Mouse (Mus musculus) urinary bladder, postnatal 14 days (tissue): Measurements from ENCODE around the gene Mctp1.
"Not testable (repeated sequence)": the region's sequence is repeated elsewhere in the genome, so short reads cannot be mapped to it uniquely, and the experiment has no call there.

Experiments used
- DNase-seq: peaks from one replicate; pipeline ENCODE4 v3.0.0; 2021; ENCODE audit warnings: low spot score

Gene Mctp1

DNA sequence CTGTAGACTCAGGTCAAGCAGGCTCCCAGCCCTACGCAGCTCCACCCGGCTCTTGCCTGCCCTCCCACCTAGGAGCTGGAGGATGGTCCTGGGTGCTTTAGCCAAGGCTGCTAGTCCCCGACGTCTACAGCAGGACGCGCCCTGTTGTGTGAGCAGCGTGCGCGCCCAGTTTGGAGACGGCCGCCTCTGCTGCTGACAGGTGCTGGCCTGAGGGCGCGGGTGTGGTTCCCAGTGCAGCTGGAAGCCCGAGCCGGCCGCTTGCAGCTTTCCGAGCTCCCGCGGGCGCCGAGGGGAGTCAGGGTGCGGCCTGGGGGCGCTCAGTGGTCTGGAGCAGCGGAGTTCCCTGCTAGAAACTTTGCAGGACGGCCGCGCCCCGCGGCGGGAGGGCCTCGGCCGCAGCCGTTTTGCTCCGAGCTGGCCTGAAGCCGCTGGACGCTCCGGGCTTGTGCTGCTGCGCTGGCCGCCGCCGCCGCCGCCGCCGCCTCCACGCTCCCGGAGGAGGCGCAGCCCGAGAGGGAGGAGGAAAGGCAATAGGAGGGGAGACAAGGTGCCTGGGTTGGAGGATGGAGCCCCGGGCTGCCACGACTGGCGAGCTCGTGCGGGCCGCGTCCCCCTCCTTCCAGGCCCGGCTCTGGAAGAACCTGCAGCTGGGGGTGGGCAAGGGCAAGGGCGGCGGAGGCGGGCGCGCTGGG lies at the start of gene Mctp1:
Gene Mctp1, plus strand, starts transcription at position 564 of the 692 bp plus-strand sequence.
- peak; percentile 68 for DNase-seq

- DNase-seq: not testable (repeated sequence)
These were observed 38.4 kb upstream of the Mctp1 start for GRCm38 (mm10) chr13:76345941-76346340.

DNA sequence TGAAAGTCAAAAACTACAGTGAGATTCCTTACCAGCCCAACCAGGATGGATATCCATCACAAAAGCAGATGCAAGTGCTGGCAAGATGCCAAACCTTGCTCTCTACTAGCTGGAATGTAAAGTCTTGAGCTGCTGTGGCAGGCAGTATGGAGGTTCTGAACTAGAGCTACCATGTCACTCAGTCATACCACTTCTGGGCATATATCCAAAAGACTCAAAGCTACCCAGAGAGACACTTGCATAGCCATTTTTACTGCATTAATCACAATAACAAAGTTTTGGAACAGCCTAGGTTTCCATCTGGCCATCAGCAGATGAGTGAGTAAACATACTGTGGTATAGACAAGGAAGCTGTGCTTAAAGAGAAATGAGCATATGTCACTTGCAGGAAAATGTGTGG lies 25.6 kb upstream of the Mctp1 start:
- no peak for DNase-seq

- peak; percentile 32 for DNase-seq
These were observed 515 bp downstream of the Mctp1 start for GRCm38 (mm10) chr13:76384664-76385435.

DNA sequence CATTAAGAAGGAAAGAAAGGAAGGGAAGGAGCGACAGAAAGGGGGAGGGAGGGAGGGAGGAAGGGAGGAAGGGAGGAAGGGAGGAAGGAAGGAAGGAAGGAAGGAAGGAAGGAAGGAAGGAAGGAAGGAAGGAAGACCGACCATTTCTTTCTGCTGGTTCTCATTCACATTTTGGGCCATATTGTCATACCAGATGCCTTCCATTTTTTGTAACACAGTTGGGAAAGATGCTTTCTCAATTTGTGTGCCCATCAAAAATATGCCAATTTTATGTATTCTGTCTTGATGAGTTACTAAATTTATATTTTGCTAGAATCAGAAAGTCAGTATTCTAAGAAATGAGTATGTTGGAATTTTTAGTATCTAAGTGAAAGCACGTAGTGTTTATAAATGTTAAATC lies 4.3 kb downstream of the Mctp1 start:
- DNase-seq: no peak

DNA sequence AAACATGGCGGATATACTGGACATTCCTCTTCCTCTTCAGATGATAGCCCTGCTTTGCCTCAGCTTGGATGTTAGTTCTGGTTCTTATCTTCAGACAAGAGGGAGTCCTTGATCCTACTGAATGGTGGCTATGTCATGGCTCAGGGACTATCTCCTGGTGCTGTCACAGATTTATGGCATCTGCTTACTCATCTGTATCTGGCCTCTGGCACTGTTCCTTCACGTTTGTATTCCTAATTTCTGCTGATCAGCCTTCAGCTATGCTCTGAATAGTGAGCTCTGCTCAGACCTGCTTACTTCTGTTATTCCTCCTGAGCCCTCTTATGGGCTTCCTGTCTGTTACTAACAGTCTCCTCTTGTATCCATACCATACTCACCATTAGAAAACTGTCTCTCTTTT lies 7.6 kb downstream of the Mctp1 start:
- DNase-seq: no peak

- DNase-seq: no peak
These were observed 8.8 kb downstream of the Mctp1 start for GRCm38 (mm10) chr13:76393106-76393505.

DNA sequence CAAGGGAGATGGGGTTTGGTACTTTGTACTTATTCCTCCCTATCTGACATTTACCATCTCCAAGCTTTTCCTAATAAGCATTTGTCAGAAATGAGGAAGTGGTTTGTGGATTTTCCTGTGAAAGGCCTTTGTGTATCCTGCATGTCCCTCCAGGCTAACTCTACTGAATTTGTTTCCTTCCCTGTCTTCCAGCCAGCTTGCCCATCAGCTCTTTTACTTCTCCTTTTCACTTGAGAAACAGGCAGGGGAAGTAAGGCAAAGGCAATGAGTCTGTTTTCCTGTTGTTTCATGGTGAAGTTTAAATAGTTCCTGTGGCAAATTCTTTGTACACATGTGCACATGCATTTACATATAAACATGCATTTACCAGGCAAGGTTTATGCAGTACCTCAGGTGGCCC lies 11.6 kb downstream of the Mctp1 start:
- no peak for DNase-seq

DNA sequence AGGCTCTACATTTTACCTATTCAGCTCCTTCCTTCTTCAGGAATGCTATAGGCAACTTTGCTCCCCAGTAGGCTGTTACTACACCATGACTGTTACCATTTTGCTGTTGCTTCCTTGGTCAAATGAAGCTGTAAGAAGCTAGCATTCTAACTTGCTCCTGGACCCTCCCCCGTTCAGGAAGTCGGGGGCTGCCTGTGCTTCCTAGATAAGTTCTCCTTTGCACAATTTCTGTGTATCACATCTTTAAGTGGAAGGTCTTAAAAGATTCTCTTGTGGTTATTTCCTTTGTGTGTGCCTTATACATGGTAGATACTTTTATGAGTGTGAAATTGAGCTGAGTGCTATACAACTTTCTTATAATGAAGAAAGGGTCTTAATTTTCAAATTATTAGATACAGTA lies 25.0 kb downstream of the Mctp1 start:
- no peak for DNase-seq

DNA sequence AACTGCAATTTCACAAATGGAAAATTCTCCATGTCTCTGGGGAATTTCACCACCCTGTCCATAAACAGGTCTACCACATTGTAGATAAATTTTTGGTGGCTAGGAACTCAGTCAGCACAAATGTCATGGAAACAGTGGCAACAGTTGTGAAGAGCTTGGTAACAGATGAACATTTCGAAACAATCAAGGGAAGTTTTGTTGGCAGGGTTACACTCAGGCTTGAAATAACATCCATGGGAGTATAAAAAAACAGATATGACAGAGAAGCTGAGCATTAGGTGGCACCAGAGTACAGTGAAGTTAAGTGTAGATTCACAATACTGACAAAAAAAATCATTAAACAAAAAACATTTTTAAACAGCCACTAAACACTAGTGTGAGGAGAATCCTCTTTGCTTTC lies 26.3 kb downstream of the Mctp1 start:
- no peak for DNase-seq

GRCm38 (mm10) chr13:76415346-76415745 lies 31.0 kb downstream of the Mctp1 start:
- DNase-seq: no peak

- no peak for DNase-seq
These were observed 35.8 kb downstream of the Mctp1 start for GRCm38 (mm10) chr13:76420111-76420510.

DNA sequence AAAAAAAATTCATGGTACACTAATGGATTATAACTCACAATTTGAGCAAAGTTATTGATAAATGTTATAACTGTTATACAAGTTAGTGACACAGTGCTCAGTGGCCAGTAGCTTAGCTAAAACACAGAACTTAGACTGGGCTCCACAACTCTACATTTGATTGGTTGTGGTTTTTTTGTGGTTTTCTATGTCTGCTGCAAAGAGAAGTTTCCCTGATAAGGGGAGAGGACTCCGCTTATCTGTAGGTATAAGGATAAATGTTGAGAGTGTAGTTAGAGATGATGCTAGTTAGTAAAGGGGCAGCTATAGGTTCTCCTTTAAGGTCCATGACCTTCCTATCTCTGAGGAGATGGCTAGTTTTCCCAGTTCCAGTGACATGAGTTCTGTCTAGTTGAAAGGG lies 36.7 kb downstream of the Mctp1 start:
- no peak for DNase-seq

- no peak for DNase-seq
These were observed 37.8 kb downstream of the Mctp1 start for GRCm38 (mm10) chr13:76422124-76422523.

GRCm38 (mm10) chr13:76429456-76429855 lies 45.1 kb downstream of the Mctp1 start:
- no peak for DNase-seq

DNA sequence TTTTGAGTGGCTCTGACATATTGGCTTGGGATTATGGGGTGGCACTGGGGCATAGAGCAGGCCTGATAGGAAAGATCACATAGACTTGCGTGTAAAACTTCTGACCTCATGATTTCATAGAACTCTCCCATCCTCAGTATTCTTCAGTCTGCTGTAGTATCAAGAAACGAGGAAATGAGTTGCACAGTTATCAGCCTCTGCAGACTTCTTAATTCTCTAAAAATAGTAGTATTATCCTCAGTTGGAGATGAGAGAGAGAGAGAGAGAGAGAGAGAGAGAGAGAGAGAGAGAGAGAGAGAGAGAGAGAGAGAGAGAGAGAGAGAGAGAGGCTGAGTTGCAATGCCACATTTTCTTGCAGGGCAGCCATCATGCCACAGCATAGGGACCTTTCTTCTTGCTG lies 45.6 kb downstream of the Mctp1 start:
- DNase-seq: no peak

DNA sequence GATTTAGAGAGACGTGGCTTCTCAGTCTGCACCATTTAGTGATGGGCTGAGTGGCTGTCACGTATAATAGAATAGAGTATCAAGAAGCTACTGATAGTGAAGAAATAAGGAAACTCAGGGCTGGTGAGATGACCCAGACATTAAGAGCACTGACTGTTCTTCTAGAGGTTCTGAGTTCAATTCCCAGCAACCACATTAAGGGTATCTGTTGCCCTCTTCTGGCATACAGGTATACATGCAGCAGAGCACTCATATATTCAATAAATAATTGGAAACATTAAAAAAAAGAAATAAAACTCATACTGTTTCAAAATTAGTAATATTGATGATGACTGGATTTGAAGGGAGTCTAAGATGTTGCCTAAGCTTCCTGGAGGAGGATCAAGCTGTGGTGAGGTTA lies 47.6 kb downstream of the Mctp1 start:
- no peak for DNase-seq

DNA sequence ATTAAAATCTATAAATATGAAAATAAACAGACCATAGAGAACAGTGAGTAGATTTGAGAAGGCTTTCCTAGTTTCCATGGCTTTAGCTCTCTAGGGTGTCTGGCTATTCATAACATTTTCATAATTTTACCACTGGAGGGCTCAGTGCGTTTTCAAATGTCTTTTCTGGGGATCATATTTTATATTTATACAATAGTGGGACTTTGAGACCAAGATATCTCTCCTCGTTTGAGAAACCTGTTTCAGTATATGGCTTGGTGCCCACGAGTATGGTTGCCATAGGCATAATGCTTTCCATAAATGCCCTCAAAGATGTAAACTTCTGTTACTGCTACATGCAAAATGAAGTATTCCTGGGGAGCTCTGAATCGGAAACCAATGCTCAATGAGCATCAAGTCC lies 49.1 kb downstream of the Mctp1 start:
- DNase-seq: no peak

- no peak for DNase-seq
These were observed 52.1 kb downstream of the Mctp1 start for GRCm38 (mm10) chr13:76436426-76436825.

GRCm38 (mm10) chr13:76438765-76439164 lies 54.4 kb downstream of the Mctp1 start:
- no peak for DNase-seq

DNA sequence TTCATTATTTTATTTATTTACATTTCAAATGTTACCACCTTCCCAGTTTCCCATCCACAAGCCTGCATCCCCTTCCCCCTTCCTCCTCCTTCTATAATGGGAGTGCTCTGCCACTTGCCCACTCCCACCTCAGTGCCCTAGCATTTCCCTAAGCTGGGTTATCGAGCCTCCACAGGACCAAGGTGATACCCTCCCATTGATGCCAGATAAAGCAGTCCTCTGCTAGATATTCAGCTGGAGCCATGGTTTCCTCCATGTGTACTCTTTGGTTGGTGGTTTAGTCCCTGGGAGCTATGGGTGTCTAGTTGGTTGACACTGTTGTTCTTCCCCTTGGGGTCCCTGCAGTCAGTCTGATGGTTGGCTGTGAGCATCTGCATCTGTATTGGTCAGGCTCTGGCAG lies 61.7 kb downstream of the Mctp1 start:
- DNase-seq: no peak

DNA sequence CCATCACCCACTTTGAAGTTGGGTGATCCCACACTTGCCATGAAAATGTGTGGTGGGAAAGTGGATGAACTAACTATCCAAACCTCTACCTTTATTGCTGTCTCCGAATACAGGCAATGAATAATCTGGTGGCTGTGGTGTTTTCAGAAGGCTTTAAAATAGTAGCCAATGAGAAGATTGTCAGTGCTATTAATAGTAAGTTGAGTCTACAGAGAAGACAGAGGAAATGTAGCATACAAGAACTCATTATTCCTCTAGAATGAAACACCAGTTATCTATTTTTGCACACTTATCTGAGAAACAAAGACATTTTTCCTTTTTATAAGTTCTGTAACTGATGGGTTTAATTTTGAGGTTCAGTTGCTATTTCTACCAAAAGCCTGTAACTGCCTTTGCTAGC lies 63.2 kb downstream of the Mctp1 start:
- no peak for DNase-seq

DNA sequence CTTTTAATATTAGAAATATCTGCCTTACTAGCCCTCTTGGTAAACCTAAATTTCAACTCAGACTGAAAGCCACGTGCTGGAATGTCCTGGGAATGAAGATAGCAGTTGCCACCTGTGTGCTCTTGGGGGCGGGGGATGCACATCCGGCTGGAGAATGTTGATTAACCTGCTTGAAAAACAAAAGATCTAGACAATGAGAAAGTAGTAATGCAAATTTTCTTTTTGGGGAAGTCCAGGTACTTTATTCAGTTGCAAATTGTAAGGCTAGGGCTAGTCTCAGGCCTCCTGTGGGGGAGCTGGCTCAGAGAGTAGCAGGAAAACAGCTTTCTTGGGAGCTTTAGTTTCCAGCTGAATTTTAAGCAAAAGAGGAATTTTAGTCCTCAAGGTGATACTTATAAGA lies 67.2 kb downstream of the Mctp1 start:
- not testable (repeated sequence) for DNase-seq

- DNase-seq: no peak
These were observed 97.3 kb downstream of the Mctp1 start for GRCm38 (mm10) chr13:76481601-76482000.
